Mouse (Mus musculus): ENCODE results near the gene Pdpk1. TPM values are rescaled to one million over a fixed set of nuclear protein-coding genes. Genes with fewer than 3 reads are reported as not detected.
A peak's percentile ranks its signal among the peaks of the same experiment; 100 is the strongest.

The Pdpk1 gene
- polyA plus RNA-seq, 1 experiment from 2014 or later: 61.9 TPM

DNA sequence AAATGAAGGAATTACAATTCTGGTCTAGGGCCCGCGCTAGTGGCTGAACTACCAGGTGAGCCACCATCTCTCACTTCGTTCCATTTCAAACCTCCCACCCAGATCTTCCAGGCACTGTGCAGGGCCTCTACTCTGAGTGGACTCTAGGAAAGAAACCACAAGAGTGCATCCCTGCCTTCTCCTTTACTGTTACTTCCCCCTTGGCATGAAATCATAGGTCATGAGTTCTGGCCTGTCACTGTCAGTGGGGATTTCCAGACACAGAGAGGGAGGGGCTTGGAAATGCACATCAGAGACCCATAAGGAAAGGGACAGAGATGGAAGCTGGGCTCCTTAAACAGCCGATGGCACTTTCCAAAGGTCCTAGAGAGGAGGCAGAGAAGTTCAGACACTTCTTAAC lies 21.0 kb upstream of the Pdpk1 start:
- 82% methylated on average over 4 of the region's 4 CpGs for WGBS
- peaks cover 30% of the 10 kb centered on the region for H3K4me1 ChIP-seq
- no peak overlapping the region for H3K4me3 ChIP-seq
- H3K27me3 ChIP-seq: no peaks in the 10 kb centered on the region
- no peak for ATAC-seq (replicated peaks)
- H3K36me3 ChIP-seq: peaks cover 6% of the 10 kb centered on the region; the same call in 1 of the 2 replicates
- H3K27ac ChIP-seq (replicated peaks): no peak overlapping the region
- H3K9me3 ChIP-seq: no peaks in the 10 kb centered on the region
- no peak overlapping the region for H3K9ac ChIP-seq (replicated peaks)
- no peak overlapping the region for H3K4me2 ChIP-seq (replicated peaks)

GRCm38 (mm10) chr17:24170729-24171128 lies 20.0 kb upstream of the Pdpk1 start:
- no peaks in the 10 kb centered on the region for H3K27me3 ChIP-seq
- no peak overlapping the region for H3K4me2 ChIP-seq (replicated peaks)
- H3K4me1 ChIP-seq: peaks cover 33% of the 10 kb centered on the region
- H3K4me3 ChIP-seq: no peak overlapping the region
- no peak overlapping the region for H3K9ac ChIP-seq (replicated peaks)
- H3K27ac ChIP-seq (replicated peaks): no peak overlapping the region
- H3K9me3 ChIP-seq: no peaks in the 10 kb centered on the region
- 77% methylated on average over 5 of the region's 5 CpGs for WGBS
- peaks cover 10% of the 10 kb centered on the region; the same call in 1 of the 2 replicates for H3K36me3 ChIP-seq
- no peak for ATAC-seq (replicated peaks)

DNA sequence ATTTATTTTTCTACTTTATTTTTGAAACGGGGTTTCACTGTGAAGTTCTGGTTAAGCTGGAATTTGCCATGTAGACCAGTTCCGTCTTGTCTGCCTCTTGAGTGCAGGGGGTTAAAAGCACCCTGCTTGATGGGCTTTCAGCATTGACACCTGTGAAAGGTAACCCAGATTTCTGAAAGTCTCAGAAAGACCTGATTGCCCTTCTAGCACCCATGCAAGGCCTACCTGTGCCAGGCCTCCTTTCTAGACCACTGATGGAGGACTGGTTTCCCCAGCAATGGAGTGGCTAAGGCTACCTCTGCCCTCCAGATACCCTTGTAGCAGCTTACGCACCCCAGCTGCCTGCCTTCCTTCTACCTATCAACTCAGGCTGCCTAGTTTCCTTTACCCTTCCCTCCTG lies 19.4 kb upstream of the Pdpk1 start:
- ATAC-seq (replicated peaks): no peak
- peaks cover 37% of the 10 kb centered on the region for H3K4me1 ChIP-seq
- H3K4me2 ChIP-seq (replicated peaks): peak overlapping the region; percentile 91
- H3K9ac ChIP-seq (replicated peaks): peak overlapping the region; percentile 96
- H3K4me3 ChIP-seq: peak overlapping the region; percentile 95
- WGBS: 72% methylated on average over 3 of the region's 3 CpGs
- peak overlapping the region; percentile 99 for H3K27ac ChIP-seq (replicated peaks)
- H3K36me3 ChIP-seq: peaks cover 16% of the 10 kb centered on the region; the same call in 1 of the 2 replicates
- no peaks in the 10 kb centered on the region for H3K9me3 ChIP-seq
- H3K27me3 ChIP-seq: no peaks in the 10 kb centered on the region

- H3K4me1 ChIP-seq: peaks cover 37% of the 10 kb centered on the region
- H3K4me2 ChIP-seq (replicated peaks): peak within 1 kb of the TSS; percentile 91
- H3K36me3 ChIP-seq: peaks cover 16% of the 10 kb centered on the region; the same call in 1 of the 2 replicates
- ATAC-seq (replicated peaks): peak; percentile 91
- peak within 1 kb of the TSS; percentile 99 for H3K27ac ChIP-seq (replicated peaks)
- peak within 1 kb of the TSS; percentile 96 for H3K9ac ChIP-seq (replicated peaks)
- WGBS: under 1% methylated on average over 54 of the region's 58 CpGs
- H3K9me3 ChIP-seq: no peaks in the 10 kb centered on the region
- peak within 1 kb of the TSS; percentile 95 for H3K4me3 ChIP-seq
- no peaks in the 10 kb centered on the region for H3K27me3 ChIP-seq
Observed at GRCm38 (mm10) chr17:24169317-24170065, 18.8 kb upstream of the Pdpk1 start, which contains the start of gene Atp6v0c. Gene Atp6v0c (minus strand): TSS chr17:24169702.

DNA sequence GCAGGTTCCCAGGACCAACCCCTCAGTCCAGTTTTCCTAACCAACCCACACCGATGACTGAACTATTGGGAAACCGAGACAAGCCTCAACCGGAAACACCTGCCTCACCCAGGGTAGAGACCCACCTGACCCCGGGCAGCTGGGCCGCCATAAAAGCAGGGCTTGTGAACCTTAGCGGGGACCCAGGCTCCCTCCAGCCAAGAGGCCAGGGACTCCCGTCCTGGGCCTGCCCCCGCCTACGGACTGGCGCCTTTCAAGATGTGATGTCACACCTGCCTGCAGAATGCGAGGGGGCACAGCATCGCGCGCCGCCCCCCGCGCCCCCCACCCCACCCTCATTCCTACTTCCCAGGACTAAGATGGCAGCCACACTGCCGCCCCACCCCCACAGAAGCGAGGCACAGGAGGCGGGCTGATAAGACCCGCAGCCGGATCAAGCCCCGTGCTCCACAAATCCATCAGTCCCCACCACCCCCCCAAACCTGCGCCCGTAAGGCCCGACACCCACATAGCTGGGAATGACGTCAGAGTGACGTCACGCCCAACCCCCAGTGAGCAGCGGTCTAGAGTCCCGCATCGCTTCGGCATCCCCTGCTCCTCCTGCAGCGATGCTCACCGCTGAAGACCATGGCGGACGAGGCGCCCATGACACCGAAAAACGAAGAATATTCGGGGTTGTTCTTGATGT lies 18.0 kb upstream of the Pdpk1 start:
- peaks cover 37% of the 10 kb centered on the region for H3K4me1 ChIP-seq
- H3K4me2 ChIP-seq (replicated peaks): peak overlapping the region; percentile 91
- peak overlapping the region; percentile 99 for H3K27ac ChIP-seq (replicated peaks)
- H3K9me3 ChIP-seq: no peaks in the 10 kb centered on the region
- no peaks in the 10 kb centered on the region for H3K27me3 ChIP-seq
- peak; percentile 68 for ATAC-seq (replicated peaks)
- peak overlapping the region; percentile 95 for H3K4me3 ChIP-seq
- under 1% methylated on average over 41 of the region's 41 CpGs for WGBS
- H3K36me3 ChIP-seq: peaks cover 16% of the 10 kb centered on the region; the same call in 1 of the 2 replicates
- peak overlapping the region; percentile 96 for H3K9ac ChIP-seq (replicated peaks)

DNA sequence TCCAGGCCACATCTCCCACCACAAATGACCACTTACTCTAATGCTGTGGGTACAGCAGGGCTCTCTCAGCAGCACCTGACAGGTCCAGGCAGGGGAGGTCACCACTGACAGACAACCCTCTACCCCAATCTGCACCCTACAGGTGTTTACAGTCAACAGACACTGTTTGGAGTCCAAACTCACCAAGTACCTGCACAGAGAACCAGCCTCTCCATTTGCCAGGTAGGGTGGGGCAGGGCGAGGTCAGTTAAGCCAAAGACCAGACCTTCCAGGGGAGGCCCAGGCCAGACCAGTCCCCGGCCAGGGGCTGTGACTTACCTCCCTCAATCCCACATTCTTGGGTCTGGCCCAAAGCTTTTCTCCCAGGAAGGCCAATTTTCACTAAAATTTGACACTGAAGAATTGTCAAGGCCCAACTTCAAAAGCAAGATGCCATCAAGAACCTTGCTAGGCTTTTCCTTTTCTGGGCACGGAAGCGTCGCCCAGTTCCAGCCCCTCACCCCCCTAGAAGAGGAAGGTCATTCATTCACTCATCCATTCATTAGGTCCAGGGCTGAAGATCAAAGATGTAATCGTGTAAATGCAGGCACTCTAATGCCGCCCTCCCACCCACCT lies 17.3 kb upstream of the Pdpk1 start:
- Histone ChIP-seq H3K27me3 (no peaks in the 10 kb centered on the region), H3K4me1 (peaks cover 36% of the 10 kb centered on the region), H3K36me3 (peaks cover 16% of the 10 kb centered on the region; the same call in 1 of the 2 replicates), H3K9me3 (no peaks in the 10 kb centered on the region), H3K4me3 (peak overlapping the region; percentile 95), H3K9ac (replicated peaks) (peak overlapping the region; percentile 96), H3K4me2 (replicated peaks) (peak overlapping the region; percentile 91), H3K27ac (replicated peaks) (peak overlapping the region; percentile 99)
- WGBS: 54% methylated on average over 7 of the region's 7 CpGs
- no peak for ATAC-seq (replicated peaks)

DNA sequence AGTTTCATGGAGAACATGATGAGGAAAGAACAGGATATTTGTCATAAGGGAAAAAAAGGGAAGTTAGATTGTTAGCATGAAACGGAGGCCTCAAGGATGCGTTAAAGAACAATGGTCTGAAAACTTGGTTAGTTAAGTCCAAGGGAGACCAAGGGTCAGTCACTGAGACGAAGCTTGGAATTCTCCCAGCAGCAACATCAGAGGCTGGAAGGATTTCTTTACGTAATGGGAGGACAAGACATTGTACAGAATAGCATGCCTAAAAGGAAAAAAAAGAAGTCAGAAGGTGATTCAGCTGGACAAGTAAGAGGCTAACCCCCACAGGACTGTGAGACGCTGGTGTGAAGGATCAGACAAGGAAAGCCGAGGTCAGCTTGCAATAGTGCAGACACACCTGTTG lies 16.4 kb upstream of the Pdpk1 start:
- WGBS: 92% methylated on average over 6 of the region's 6 CpGs
- ATAC-seq (replicated peaks): no peak
- H3K36me3 ChIP-seq: peaks cover 16% of the 10 kb centered on the region; the same call in 1 of the 2 replicates
- H3K27me3 ChIP-seq: no peaks in the 10 kb centered on the region
- H3K9me3 ChIP-seq: no peaks in the 10 kb centered on the region
- H3K27ac ChIP-seq (replicated peaks): no peak overlapping the region
- peak overlapping the region; percentile 91; the same call in 1 of the 2 replicates for H3K4me2 ChIP-seq (replicated peaks)
- H3K9ac ChIP-seq (replicated peaks): no peak overlapping the region
- peaks cover 45% of the 10 kb centered on the region for H3K4me1 ChIP-seq
- H3K4me3 ChIP-seq: peak overlapping the region; percentile 95; the same call in 1 of the 2 replicates

DNA sequence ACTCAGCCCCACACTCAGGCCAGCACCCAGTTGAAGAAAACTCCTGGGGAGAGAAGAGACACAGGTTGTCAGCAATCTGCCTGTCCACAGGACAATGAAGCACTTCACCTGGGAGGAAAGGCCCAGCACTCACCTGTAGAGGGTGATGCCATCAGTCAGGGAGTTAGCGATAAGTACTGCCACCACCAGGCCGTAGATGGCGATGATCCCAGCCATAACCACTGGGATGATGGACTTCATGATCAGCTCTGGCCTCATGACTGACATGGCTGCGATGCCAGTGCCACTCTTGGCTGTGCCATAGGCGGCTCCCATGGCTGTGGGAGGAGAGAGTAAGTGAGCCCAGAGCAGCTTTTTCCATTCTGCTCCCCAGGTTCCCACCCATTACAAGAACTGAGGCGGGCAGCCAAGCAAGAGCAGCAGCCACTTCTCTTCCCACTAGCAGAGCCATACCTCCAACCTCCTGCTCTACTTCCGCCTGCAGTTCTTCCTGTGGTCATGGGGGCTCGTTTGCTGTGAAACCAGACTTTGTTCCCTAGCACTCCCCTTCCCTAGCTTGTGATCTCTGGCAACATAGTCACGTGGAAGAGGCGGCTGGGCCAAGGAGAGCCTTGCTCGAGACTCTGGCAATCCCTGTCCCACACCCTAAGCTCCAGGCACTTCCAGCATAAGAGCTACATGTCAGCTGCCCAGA lies 14.0 kb upstream of the Pdpk1 start:
- Histone ChIP-seq H3K9ac (replicated peaks) (no peak overlapping the region), H3K27ac (replicated peaks) (no peak overlapping the region), H3K4me1 (peaks cover 42% of the 10 kb centered on the region), H3K9me3 (no peaks in the 10 kb centered on the region), H3K4me3 (no peak overlapping the region), H3K36me3 (peaks cover 16% of the 10 kb centered on the region; the same call in 1 of the 2 replicates), H3K4me2 (replicated peaks) (no peak overlapping the region), H3K27me3 (no peaks in the 10 kb centered on the region)
- WGBS: 79% methylated on average over 11 of the region's 11 CpGs
- ATAC-seq (replicated peaks): no peak

DNA sequence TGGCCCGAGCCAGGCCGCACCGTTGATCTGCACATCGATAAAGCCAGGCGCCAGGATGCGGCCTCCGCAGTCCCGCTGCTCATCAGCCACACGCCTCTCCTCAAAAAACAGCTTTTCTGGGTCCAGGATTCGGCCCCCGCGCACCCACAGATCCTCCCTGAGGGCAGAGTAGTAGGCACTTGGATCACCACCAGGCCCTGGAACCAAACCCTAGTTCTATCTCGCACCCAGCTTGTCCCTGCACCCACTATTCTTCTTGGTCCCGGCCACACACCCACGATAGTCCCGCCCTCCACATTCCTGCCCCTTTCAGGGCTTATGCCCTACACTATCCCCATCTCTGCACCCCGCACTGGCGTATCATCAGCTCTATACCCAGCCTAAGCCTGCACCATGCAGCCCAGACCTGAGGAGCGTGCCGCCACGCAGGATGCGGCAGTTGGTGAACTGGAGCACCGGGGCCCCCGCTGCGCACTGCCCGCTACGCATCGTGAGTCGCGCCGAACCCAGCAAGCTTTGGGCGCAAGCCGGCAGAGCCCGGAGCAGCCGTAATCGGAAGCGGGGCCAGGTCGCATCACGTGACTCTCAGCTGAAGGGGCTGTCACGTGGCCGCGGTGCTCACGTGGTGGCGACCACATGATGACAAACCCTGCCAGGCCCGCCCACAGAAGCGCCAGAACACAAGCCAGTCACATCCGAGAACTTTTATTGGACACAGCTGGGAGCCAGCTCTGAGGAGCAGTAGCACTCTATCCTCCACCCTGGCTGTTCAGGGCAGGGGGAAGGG lies 12.6 kb upstream of the Pdpk1 start, which contains the start of gene Amdhd2:
Amdhd2 (minus strand) TSS at position 591 of the 787 bp plus-strand sequence.
- Histone ChIP-seq H3K27ac (replicated peaks) (peak within 1 kb of the TSS; percentile 84), H3K4me3 (peak within 1 kb of the TSS; percentile 73), H3K4me2 (replicated peaks) (peak within 1 kb of the TSS; percentile 87), H3K27me3 (no peaks in the 10 kb centered on the region), H3K36me3 (peaks cover 16% of the 10 kb centered on the region; the same call in 1 of the 2 replicates), H3K9me3 (no peaks in the 10 kb centered on the region), H3K4me1 (peaks cover 37% of the 10 kb centered on the region), H3K9ac (replicated peaks) (peak within 1 kb of the TSS; percentile 78)
- peak; percentile 94 for ATAC-seq (replicated peaks)
- WGBS: under 1% methylated on average over 47 of the region's 47 CpGs

DNA sequence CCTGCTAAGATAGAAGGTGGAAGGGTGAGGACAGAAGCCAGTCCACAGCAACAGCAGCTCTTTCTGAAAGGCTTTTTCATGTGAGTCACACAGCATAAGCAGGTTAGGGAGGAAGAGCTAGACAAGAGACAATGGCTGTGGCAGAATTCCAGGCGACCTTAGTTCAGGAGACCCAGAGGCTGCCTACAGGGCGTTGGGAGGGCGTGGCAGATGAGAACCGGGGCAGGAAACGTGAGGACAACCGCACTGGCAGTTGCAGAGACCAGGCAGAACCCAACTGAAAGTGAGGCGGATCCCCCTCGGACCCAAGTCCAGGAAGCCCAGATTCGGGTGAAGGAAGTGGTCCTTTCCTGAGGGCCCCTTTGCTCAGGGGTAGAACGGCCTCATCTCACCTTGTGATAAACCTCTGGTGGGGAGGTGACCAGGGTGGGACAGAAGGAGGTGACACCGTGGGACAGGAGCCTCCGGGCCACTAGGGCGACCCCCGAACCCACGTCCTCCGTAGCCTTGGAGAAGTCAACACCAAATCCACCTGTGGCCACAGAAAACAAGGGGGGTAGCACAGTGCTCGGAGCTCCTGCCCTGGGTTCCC lies 12.0 kb upstream of the Pdpk1 start:
- H3K27ac ChIP-seq (replicated peaks): peak overlapping the region; percentile 84; the same call in 1 of the 2 replicates
- peak; percentile 36; the same call in 1 of the 2 replicates for ATAC-seq (replicated peaks)
- WGBS: 33% methylated on average over 17 of the region's 17 CpGs

More for the DNA sequence above, 12.0 kb upstream of the Pdpk1 start:
- peak overlapping the region; percentile 73 for H3K4me3 ChIP-seq
- H3K4me2 ChIP-seq (replicated peaks): peak overlapping the region; percentile 87
- H3K4me1 ChIP-seq: peaks cover 31% of the 10 kb centered on the region
- H3K9me3 ChIP-seq: no peaks in the 10 kb centered on the region
- H3K27me3 ChIP-seq: no peaks in the 10 kb centered on the region
- H3K9ac ChIP-seq (replicated peaks): peak overlapping the region; percentile 78
- peaks cover 16% of the 10 kb centered on the region; the same call in 1 of the 2 replicates for H3K36me3 ChIP-seq

Measured in forebrain, embryonic 15.5 days (tissue).